Mouse (Mus musculus): ENCODE measurements around the gene Gm13040.
"Not testable (repeated sequence)": the region's sequence is repeated elsewhere in the genome, so short reads cannot be mapped to it uniquely, and the experiment has no call there.

GRCm38 (mm10) chr4:143551400-143551799 lies 15.6 kb downstream of the Gm13040 start, which contains the start of the genes BC080695 and Gm13057:
- TF ChIP-seq CTCF (IDR thresholded peaks at IDR 0.05; ENCODE audit: borderline replicate concordance, control insufficient read depth, extremely low read depth, insufficient read depth, low read length, poor library complexity); POLR2A (IDR thresholded peaks at IDR 0.05; ENCODE audit: control insufficient read depth, extremely low read depth, insufficient read depth, low read length, poor library complexity): not testable (repeated sequence)

Measured in thymus, adult 2 months (tissue).